Mouse (Mus musculus) brain, embryonic 14.5 days (tissue): ENCODE data around the gene Cdc42bpg.

Source experiments
- CTCF ChIP-seq: fragments of 200-500 bp; IDR thresholded peaks from 2 replicates; pipeline ENCODE4 v1.5.1; 2012; ENCODE audit warnings: inconsistent platforms, mild to moderate bottlenecking, moderate library complexity, borderline replicate concordance; ENCODE audit not compliant: insufficient read depth, insufficient read length; ENCODE audit errors: extremely low read depth
- POLR2A ChIP-seq: fragments of 200-500 bp; IDR thresholded peaks from 2 replicates; pipeline ENCODE4 v1.6.1; 2012; ENCODE audit warnings: mild to moderate bottlenecking, inconsistent platforms, borderline replicate concordance; ENCODE audit not compliant: poor library complexity, insufficient read depth, insufficient read length, severe bottlenecking; ENCODE audit errors: extremely low read depth

DNA sequence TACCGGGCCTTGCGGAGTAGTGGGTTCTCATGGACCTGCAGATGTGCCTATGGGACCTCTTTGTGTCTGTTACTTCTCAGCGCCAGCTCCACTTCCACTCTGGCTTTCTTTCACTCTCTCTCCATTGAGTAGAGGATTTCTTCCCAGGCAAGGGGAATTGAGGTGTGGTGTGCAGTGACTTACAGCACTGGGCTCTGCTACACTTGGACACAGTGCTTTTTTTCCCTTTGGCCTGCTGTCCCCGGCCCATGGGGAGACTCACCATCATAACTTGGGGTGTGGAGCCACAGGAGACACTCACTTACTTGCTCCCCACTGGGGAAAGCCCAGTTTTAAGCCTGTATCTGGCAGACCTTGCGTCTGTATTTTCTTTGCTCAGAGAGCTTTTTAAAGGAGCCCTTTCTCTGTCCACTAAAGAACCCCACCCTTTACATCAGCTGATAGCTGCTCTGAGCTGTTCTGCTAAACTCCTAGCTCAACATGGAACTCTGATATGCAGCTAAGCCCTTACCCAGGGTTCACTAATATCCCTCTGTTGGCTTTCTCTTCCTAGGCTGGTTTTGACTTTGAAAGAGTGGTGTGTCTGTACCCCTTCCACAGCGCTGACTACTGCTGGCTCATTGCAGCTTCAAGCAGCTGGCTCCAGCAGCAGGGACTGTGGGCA, 26.6 kb upstream of the Cdc42bpg start:
- TF ChIP-seq CTCF (no peak), POLR2A (no peak)
